Mouse (Mus musculus) thymus, adult 2 months (tissue): ENCODE results near the gene Ambn.

Experiments used
- CTCF ChIP-seq: fragments of 200-500 bp; IDR thresholded peaks from 2 replicates; pipeline ENCODE4 v1.5.1; 2012; ENCODE audit warnings: mild to moderate bottlenecking, control low read depth, low read length, moderate library complexity, borderline replicate concordance; ENCODE audit not compliant: control insufficient read depth, poor library complexity, insufficient read depth; ENCODE audit errors: extremely low read depth
- POLR2A ChIP-seq: fragments of 200-500 bp; IDR thresholded peaks from 2 replicates; pipeline ENCODE4 v1.6.1; 2012; ENCODE audit warnings: mild to moderate bottlenecking, low read length, control low read depth, moderate library complexity; ENCODE audit not compliant: control insufficient read depth, poor library complexity, insufficient read depth; ENCODE audit errors: extremely low read depth

GRCm38 (mm10) chr5:88420319-88421065, 35.3 kb upstream of the Ambn start:
- no peak for TF ChIP-seq POLR2A
- no peak for TF ChIP-seq CTCF
